Mouse (Mus musculus): ENCODE measurements around the gene Slc6a20a.
"Not testable (repeated sequence)": the region's sequence is repeated elsewhere in the genome, so short reads cannot be mapped to it uniquely, and the experiment has no call there.

Slc6a20a gene

DNA sequence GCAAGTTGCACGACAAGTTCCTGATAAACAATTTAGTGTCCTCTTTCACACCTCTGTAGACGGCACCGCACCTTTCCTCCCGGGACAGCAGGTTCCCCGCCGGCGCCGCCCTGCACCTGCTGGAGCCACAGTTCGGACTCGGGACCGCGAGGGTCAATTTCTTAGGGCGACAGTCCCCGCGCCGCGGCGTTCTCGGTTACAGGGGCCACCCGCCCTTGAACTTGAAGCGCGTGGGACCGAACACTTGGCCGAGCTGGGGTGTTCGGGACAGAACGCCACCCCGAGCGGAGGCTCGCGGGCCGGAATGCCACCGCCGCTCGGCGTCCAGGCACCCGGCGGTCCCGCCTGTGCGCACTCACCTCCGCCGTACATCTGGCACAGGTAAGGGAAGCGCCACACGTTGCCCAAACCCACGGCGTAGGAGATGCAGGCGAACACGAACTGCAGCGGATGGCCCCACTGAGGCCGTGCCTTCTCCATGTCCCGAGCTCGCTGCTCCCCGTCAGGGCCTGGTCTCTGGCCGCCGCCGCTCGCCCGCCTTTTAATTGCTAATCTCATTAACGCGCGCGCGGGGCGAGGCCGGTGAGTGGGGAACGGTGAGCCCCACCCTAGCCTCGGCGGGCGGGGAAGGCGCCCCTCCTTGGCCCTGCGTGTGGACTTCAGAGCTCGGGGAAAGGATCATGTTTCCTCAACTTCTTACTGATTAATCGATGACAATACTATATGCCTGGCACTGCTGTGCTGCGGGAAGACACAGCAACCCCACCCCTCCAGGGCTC lies at the start of gene Slc6a20a, which contains the start of gene Ccr9:
TSS of gene Slc6a20a (minus strand) at position 559 of the 779 bp plus-strand sequence.
TSS of gene Ccr9 (plus strand) at position 113 of the 779 bp plus-strand sequence.
- no peak for DNase-seq (ENCODE audit: low read depth, low spot score)

DNA sequence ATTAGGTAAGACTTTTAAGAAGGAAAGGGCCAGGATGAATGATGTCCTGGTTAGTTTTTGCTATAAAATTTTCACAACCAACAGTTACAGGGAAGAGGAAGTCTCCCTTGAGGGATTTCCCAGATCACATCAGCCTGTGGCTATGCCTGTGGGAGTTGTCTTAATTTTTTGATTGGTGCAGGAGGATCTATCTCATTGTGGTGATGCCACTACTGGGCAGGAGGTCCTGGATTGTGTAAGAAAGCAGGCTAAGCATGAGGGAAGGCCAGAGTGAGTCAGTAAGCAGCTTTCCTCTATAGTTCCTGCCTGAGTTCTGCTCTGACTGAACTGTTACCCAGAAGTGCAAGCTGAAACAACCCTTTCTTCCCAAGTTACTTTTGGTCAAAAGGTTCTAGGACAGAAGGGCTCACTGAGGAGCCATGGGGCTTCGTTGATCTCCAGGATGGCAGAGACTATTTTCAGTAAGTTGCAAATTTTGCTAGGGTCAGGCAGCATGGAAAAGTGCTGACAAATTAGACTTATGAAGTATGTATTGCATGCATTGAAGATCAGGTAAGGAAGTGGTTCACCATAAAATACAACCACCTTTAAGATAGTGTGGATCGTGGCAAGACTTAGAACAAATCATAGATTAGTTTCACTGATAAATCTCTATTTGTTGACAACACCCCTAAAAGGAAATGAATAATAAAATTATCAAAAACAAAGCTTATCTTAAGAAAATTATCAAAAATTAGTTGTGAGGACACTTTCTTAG lies 44.2 kb upstream of the Slc6a20a start:
- no peak for DNase-seq (ENCODE audit: low read depth, low spot score)

DNA sequence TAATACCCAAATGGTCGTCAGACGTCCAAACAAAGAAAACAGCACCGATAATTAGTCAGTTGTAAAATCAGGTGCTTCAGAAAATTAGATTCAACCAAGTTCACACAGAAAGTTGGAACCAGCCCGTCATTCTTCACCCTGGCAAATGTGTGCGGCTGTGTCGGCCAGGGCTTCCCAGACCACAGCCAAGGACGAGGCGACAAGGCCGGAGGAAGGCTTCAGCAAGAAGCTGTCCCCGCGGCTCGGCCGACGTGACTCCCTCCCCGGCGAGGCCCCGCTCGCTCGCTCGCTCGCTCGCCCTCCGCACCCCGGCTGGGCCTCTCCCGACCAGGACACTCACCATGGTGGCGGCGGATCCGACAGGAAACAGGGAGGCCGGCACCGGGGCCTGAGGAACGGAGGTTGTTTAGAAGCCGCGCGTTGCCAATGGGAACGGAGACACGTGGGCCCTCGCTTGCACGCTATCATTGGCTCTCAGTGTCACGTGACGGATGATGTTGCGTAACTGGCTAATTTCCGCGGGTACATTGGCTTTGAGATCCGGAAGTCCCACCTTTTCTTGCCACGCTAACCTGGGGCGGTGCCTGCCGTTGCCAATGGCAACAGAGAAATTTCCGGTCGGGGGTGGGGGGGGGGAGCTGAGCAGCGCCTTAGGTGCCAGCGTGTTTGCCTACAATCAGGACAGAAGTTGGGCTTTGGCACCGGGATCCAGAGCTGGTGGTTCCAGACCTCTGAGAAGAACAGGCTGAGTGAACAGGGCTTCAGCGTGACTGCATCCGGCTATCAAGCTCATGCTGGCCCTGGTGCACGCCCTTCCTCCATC lies 38.7 kb upstream of the Slc6a20a start, which contains the start of gene Lztfl1:
TSS of gene Lztfl1 (minus strand) at position 512 of the 823 bp plus-strand sequence.
- peak; percentile 99 for DNase-seq (ENCODE audit: low read depth, low spot score)

DNA sequence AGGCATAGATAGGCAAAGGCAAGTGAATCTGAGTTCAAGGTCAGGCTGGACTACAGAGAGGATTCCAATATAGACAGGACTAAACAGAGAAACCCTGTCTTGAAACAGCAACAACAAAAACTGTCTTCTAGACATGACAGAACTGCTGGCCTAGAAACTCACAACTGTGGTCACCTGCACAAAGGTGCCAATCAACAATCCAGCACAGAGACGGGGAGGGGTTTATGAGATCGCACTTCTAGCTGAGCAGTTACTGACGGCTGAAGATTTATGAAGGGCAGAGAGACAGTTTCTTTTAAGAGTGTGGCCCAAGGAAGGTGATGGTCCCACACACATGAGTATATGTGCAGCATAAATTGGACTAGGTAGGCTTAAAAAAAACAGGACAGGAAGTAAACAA lies 37.6 kb upstream of the Slc6a20a start:
- no peak for DNase-seq (ENCODE audit: low read depth, low spot score)

DNA sequence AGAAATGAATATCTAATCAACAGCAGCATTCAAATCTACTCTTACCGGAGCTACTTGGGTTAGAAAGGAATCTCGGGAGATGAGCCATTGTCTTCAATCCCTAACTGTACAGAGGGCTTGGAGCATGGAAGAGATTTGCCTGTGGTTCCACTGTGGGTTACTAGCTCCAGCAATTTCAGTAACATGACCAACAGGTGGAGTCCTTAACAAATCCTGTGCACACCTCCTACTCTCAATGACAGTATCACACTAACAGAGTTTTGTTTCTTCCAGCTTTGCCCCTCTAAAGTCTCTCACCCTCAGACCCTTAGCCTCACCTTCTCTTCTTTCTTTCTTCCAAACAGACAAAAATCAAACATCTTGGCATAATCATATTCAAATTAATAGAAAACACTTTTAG lies 34.4 kb upstream of the Slc6a20a start:
- peak; percentile 28 for DNase-seq (ENCODE audit: low read depth, low spot score)

DNA sequence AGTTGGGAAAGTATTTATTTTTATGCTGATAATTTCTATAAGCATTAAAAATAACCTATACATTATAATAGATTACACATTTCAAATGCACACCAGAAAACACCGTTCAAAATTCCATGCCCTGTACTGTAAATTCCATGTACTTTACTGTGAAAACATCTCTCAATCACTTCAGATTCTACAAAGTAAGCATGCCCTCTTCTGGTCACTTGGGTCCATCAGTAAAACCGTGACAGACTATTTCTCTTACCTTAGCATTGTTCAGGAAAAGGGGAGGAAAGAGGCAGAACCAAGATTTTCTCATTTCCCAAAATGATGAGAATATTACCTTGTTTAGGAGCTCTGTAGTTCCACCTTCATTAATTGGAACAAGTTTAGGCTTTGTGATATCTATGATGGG lies 30.5 kb upstream of the Slc6a20a start:
- peak; percentile 24 for DNase-seq (ENCODE audit: low read depth, low spot score)

DNA sequence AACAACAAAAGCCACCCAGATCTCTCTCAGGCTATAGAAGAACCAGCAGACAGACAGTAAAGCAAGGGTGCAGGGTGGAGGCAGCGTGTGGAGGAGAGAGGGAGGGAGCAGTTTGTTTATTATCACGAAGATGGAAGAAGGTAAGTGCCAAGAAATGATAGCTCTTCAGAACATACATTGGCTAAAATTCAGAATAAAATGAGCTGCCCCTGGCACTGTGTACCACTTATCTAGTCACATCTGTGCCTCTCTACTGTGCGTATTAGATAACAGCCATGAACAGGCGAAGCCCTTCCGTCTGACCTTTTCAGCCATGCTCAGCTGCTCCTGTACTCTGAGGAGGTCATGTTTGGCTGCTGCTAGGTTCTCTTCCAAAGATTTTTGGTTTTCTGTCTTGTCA lies 23.1 kb upstream of the Slc6a20a start:
- no peak for DNase-seq (ENCODE audit: low read depth, low spot score)

DNA sequence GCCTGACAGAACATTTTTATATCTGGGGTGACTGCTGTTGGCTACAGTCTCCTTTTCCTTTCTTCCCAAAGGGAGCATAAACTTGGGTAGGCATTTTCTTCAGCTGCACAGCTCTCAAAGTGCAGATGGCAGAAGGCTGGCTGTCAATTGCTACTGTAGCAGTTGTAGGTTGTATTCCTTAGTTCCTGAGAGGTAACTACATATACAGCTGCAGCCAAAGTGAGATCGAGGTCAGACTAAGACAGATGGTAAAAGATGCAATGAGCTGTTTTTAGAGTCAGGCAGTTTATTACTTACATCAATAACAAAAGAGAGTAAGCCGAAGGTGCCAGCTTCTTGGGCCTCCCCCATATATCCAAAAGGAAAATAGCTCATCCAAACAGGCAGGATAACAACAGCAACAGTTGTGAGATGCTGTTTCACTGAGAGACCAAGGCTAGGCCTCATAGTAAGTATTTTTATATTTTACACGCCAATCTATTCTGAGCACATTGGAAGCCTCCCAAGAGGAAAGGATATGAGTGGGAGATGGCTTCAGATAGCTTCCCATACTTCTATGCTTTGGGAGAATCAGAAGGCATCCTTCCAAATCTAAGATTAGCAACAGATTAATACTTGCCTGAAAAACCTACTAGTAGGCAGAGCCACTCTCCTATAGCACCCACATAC lies 17.1 kb upstream of the Slc6a20a start:
- DNase-seq (ENCODE audit: low read depth, low spot score), result no peak

DNA sequence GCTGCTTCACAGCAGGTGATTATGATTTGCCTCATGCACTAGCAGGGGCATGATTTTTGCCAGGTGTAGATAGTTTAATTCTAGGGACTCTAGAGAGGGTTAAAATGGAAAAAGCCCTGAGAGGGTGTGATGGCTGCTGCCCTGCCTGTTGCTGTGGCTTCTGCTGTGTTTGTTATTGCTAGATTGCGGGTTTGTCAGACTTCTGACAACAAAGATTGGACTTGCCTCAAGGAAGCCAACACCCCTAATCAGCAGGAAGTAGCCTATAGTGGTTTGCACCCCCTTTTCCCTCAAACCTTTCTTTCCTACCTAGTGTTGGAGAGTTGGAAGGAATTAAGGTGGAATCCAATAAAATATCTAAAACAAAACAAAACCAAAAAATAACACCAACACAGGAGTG lies 9.5 kb upstream of the Slc6a20a start:
- no peak for DNase-seq (ENCODE audit: low read depth, low spot score)

DNA sequence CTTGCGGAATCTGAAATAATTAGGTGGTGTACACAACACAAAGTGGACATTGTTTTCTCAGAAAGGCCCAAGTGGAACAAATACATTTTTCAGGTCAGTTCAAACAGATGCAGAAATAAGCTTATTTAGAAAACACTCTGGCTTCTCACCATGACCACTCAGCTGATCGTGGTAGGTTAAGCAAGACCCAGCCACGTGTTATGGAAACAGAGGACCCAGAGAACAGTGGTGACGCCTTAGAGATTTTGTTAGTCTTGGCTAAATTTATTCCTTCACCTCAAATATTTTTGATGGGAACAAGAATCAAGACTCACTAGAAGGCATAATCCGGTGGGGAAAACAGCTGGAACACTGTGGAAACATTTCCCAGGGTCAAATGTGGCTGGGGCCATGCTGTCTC lies 7.5 kb upstream of the Slc6a20a start:
- DNase-seq (ENCODE audit: low read depth, low spot score), result no peak

DNA sequence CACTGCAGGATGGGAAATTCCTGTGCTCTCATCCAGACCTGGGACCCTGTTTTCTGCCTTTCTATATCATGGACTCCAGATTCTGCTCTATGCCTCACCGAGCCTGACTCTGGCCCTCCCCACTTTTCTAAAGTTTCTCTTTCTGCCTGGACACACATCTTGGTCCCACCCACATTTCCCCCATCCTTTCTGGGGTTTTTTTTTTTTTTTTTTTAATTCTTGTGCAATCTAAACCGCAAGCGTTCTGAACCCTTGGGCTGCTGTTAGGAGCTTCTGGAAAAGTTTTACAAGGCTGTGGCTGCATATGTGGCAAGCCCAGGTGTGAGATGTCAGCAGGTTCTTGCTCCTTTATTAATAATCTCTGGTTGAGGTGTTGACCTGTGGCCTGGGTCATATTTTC lies 5.0 kb upstream of the Slc6a20a start:
- no peak for DNase-seq (ENCODE audit: low read depth, low spot score)

DNA sequence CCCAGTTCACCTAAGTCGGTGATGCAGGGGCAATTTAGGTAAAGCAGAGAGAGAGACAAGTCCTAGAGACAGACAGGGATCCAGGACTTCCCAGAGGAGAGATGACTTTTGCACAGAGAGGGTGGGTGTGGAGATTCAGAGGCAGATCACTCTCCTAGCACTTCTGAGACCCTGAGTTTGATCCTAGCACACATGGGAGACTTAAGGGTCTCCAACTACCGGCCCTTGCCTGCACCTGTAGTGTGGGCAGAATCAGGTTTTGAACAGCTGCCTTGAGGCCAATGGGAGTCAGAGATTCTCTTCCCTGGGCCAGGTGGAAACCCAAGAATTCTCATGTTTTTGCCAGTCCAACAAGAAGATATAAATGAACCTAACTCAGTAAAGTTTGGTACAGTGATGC lies 513 bp upstream of the Slc6a20a start:
- no peak for DNase-seq (ENCODE audit: low read depth, low spot score)

DNA sequence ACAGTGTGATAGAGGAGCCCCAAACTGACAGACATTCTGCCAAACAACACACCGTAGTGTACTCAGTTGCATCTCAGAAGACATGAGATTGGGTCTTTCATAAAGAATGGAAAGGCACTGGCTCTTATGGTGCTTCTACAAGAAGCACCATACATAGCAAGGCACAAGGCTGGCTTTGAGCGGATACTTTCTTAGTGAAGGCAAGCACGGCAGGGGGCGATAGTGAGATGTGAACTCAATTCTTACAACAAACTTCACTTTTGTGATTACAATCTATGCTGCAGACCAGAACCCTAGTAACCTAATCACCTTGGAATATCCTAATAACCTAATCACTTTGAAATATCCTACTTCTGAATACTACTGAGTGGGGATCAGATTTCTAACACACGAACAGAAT lies 13.0 kb downstream of the Slc6a20a start:
- DNase-seq (ENCODE audit: low read depth, low spot score), result peak; percentile 76

DNA sequence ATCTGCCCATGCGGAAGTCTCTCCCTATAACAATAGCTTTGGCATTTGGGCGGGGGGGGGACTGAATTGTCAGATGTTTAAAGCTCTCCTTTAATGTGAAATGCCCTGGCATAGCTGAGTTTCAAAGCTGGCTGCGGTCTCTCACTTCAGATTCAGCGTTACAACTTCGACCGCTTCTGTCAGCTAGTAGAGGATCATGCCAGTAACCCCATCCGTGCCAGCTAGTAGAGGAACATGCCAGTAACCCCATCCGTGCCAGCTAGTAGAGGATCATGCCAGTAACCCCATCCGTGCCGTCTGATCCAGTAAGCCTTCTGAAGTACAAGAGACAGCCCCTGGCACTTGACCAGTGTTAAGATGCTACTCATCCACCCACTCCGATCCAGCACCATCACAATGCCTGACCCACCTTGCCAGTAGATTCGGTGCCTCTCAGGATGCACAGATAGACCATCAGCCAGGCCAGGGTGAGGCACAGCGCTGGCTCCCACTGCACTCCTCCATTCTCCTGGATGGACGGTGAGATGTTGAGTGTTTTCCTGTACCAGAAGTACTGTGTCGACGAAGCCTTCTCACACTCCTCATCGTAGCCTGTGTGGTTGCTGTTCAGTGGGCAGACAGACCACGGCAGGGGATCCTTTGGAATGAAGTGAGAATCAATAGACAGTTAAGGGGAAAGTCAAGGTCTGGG lies 18.6 kb downstream of the Slc6a20a start:
- DNase-seq (ENCODE audit: low read depth, low spot score), result not testable (repeated sequence)

DNA sequence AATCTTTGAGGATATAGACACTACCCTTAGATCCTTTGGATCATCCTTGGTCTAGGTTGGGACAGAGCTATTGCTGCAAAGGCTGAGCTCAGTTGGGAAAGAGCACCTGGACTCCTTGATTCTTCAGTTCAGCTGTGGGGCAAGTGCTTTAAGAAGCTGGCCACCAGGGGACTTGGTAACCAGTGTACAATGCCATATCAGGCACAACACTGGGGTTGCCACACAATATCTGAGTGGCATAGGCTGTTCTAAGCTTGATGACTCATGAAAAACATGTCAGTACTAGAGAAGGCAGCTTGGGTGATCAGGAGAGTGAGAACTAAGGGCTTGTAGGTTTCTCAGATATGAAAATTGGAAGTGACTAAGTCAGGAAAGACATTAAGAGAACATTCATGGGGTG lies 19.7 kb downstream of the Slc6a20a start:
- no peak for DNase-seq (ENCODE audit: low read depth, low spot score)

DNA sequence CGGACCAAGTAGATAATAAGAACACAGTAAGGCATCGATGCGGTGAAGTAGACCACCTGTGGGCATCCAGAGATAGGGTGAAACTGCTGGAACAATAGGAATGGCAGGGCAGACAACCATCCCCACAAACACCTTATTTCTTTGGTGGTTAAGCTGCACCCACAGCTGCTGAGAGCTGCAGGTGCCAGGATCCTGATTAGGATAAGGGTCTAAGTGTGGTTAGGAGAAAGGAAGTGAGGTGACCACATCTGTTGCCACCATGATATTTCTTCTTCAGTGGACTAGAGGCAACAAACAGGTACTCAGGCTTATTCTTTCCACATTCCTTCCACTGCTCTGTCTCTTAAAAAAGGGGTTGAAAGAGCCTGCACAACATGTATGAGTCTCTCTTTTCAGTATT lies 21.2 kb downstream of the Slc6a20a start:
- DNase-seq (ENCODE audit: low read depth, low spot score), result no peak

DNA sequence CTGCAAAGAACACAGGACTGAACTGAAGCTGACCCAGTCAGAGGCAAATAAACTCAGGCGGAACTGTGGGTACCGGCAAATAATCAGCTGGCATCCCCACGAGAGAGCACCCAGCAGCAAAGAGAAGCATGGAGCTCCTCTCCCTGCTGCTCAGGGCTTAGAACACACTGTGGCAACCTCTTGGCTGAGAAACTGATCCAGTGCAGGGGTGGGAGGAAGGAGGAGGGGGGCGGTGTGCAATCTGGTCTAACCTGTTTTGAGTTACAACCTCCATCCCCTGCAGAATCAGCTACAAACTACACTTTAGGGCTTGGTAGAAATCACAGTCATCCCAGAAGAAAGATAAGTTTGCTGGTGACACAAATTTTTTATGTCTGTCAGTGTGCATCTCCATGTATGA lies 27.3 kb downstream of the Slc6a20a start:
- no peak for DNase-seq (ENCODE audit: low read depth, low spot score)

DNA sequence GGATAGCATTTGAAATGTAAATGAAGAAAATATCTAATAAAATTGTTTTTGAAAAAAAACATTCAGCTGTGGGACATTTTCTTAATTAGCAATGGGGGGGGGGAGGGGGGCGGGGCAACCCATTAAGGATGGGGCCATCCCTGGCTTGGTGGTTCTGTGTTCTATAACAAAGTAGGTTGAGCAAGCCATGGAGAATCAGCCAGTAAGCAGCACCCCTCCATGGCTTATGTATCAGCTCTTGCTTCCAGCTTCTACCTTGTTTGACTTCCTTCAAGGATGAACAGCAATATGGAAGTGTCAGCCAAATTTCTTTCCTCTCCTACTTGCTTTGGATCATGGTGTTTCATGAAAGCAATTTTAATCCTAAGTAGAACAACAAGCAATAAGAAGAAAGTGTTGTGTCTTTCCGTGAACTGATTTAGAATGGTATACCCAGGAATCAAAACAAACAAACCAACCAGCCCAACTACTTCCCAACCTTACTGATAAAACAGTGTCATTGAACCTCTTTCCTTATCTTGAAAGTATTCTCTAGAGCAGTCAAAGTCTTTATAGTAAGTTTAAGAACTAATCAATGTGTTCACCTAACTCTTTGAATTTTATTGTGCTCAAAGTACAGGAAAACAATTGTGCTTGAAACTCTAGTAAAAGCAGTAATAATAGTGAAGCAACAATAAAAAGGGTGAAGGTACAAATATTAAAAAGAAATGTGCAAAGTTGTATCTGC lies 28.7 kb downstream of the Slc6a20a start:
- DNase-seq (ENCODE audit: low read depth, low spot score), result no peak

DNA sequence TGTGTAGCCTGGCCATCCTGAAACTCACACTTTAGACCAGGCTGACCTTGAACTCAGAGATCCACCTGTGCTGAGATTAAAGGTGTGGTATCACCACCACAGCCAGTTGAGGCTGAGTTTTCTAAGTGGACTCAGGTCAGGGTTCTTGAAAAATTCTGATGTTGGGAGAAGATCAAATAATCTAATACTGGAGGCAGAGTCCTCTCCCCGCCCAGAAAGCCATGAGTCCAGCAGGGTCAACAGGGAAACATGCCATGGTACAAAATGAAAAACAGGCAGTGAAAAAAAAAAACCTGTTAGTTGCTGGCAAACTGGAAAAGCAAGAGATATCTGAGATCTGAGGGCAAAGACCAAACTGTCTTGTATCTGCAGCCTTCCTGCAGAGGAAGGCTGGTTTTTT lies 38.6 kb downstream of the Slc6a20a start:
- no peak for DNase-seq (ENCODE audit: low read depth, low spot score)

DNA sequence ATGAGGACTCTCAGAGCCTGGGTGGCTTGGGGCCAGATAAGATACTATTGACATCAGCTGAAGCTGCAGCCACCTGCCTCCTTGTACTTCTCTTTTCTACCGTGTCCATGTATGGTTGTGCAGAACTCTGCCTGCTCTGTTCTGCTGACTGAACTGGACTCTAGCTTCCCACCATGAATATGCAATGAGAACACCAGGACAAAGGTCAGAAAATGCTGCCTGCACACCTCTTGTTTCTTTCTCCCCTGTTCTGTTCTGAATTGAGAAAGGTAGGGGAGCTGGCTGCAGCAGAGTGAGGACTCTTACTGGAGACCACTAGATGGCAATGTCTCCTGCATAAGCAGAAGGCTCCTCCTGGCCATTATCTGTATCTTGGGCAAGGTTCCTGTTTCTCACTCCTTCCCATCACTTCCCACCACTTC lies 40.0 kb downstream of the Slc6a20a start:
- peak; percentile 59 for DNase-seq (ENCODE audit: low read depth, low spot score)
